Mouse (Mus musculus) heart, embryonic 13.5 days (tissue): ENCODE measurements at regions not wholly inside any gene's neighbourhood (a gene's known extent, or its start where the extent isn't known, plus 50 kb on each side); places are given as distances from the start of the nearest gene placed in this dataset.

Source experiments
- ATAC-seq: fragments of 200-750 bp; cut with Nextera tagmentation; 2 replicates; pipeline ENCODE4 v1.8.0; 2017; ENCODE audit warnings: moderate TSS enrichment; ENCODE audit not compliant: insufficient number of reproducible peaks, low FRiP score, low TSS enrichment; ENCODE audit errors: extremely low read depth
- H3K27ac ChIP-seq: fragments of 300-500 bp; sonication (generic); replicated peaks from 2 replicates; pipeline ENCODE4 v1.5.1; 2015; ENCODE audit warnings: moderate library complexity, mild to moderate bottlenecking, inconsistent platforms
- H3K27me3 ChIP-seq: fragments of 300-500 bp; sonication (generic); replicated peaks from 2 replicates; pipeline ENCODE4 v1.6.1; 2015; ENCODE audit warnings: mild to moderate bottlenecking, inconsistent platforms
- H3K36me3 ChIP-seq: fragments of 300-500 bp; sonication (generic); 2 replicates; pipeline ENCODE4 v1.6.1; 2015; ENCODE audit warnings: mild to moderate bottlenecking, inconsistent platforms
- H3K4me1 ChIP-seq: fragments of 300-500 bp; sonication (generic); 2 replicates; pipeline ENCODE4 v1.6.1; 2015; ENCODE audit warnings: inconsistent platforms
- H3K4me2 ChIP-seq: fragments of 300-500 bp; sonication (generic); 2 replicates; pipeline ENCODE4 v1.6.1; 2015; ENCODE audit warnings: inconsistent platforms, mild to moderate bottlenecking, moderate library complexity
- H3K4me3 ChIP-seq: fragments of 300-500 bp; sonication (generic); 2 replicates; pipeline ENCODE4 v1.5.1; 2015; ENCODE audit warnings: moderate library complexity, mild to moderate bottlenecking, inconsistent platforms
- H3K9ac ChIP-seq: fragments of 300-500 bp; sonication (generic); 2 replicates; pipeline ENCODE4 v1.6.1; 2015; ENCODE audit warnings: inconsistent platforms, mild to moderate bottlenecking, moderate library complexity
- H3K9me3 ChIP-seq: fragments of 300-500 bp; sonication (generic); 2 replicates; pipeline ENCODE4 v1.6.1; 2016; ENCODE audit warnings: inconsistent platforms
- WGBS: fragments of 180-500 bp; shearing (Covaris S2); methylation state at CpG from one replicate; pipeline ENCODE4 v1.1.7; 2015; ENCODE audit warnings: mixed read lengths; 5-methylcytosine and 5-hydroxymethylcytosine counted together

DNA sequence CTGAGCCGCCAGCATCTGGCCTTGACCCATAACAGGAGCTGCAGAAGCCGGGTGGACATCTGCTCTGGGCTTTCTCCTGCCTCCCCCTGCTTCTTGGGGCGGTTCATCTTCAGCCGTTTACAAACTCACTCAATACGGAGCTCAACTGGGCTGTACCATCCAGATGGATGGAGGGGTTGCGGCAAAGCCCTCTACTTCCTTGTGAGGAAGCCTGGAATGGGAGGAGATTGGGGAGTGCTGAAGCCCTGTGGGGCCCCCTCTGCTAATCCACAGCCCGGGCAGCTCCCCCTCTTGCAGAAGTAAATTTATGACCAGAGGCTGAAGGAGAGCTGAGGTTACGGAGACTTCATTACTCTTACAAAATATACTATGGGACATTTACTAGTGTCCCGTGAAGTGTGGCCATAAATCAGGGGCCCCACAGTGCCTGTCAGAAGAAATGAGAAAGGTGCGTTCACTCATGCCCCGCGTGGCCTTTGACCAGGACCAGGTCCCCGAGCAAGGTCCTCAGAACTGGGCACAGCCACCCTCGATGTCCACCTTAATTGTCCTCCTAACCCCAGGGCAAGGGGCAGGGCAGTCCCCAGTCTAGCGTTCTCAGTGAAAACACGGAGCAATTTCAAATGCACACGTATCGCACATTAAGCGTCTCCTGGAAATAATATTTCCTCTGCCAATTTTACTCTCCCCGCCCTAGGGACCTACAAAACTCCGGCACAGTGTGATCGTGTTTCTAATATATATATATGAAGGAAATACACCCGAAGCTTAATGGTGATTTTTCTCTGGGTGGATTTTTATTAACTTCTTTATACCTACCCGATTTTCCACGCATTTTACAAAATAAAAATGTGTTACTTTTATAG lies 115.1 kb downstream of the Cdc5l start:
- H3K4me2 ChIP-seq = no peak overlapping the region
- WGBS = 75% methylated on average over 25 of the region's 25 CpGs
- no peaks in the 10 kb centered on the region for H3K36me3 ChIP-seq
- H3K4me3 ChIP-seq = no peak overlapping the region
- no peak overlapping the region for H3K9ac ChIP-seq
- no peak overlapping the region for H3K27ac ChIP-seq
- no peak for ATAC-seq
- peaks cover 5% of the 10 kb centered on the region; the same call in 1 of the 2 replicates for H3K27me3 ChIP-seq
- peaks cover 7% of the 10 kb centered on the region; the same call in 1 of the 2 replicates for H3K9me3 ChIP-seq
- H3K4me1 ChIP-seq = no peaks in the 10 kb centered on the region; the same call in 1 of the 2 replicates

DNA sequence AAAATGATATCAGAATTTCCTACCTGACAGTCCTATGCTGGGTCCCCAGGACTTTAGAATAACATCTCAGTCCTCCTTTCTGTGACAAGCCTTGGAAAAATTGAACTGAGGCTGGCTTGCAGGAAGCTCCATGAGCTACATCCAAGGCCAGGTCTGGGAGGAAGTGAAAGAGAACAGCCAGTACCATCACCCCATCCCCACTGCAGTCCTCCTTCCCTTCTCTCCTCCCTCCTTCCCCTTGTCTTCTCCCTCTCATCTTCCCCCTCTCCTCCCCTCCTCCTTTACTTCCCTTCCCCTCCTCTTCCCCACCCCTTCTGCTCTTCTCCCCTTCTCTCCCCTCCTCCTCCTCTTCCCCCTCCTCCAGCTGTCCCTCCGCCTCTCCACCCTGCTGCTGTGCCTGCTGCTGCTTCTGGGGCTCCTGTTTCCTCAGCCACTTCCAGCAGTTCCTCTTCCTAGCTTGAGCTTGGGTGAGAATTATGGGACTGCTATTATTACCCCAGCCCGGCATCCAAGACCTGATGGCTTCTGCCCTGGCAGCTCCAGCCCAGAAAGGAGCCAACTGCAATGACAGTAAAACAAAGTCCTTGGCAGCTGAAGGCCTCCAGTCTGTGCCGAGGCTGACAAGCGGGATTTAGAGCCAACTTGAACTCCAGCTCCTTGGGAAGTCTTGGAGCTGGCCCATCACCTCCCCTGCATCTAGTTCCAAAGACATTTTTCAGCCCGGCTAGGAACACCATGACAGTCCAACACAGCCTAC lies 120.8 kb downstream of the Cdc5l start:
- peaks cover 15% of the 10 kb centered on the region for H3K9me3 ChIP-seq
- WGBS = 68% methylated on average over 5 of the region's 5 CpGs
- ATAC-seq = no peak
- no peak overlapping the region for H3K27ac ChIP-seq
- H3K36me3 ChIP-seq = no peaks in the 10 kb centered on the region
- H3K4me1 ChIP-seq = no peaks in the 10 kb centered on the region
- H3K9ac ChIP-seq = no peak overlapping the region
- H3K4me2 ChIP-seq = no peak overlapping the region
- H3K4me3 ChIP-seq = no peak overlapping the region
- H3K27me3 ChIP-seq = no peaks in the 10 kb centered on the region

- H3K4me1 ChIP-seq = no peaks in the 10 kb centered on the region
- H3K36me3 ChIP-seq = no peaks in the 10 kb centered on the region
- 67% methylated on average over 7 of the region's 7 CpGs for WGBS
- H3K9ac ChIP-seq = no peak overlapping the region
- no peak overlapping the region for H3K4me3 ChIP-seq
- 0 out of 2 replicates have a peak, but pooled peaks cover 2% of the 10 kb centered on the region for H3K27me3 ChIP-seq
- peaks cover 8% of the 10 kb centered on the region; the same call in 1 of the 2 replicates for H3K9me3 ChIP-seq
- no peak overlapping the region for H3K4me2 ChIP-seq
- ATAC-seq = no peak
- no peak overlapping the region for H3K27ac ChIP-seq
Observed at GRCm38 (mm10) chr17:45306506-45306905, 127.0 kb downstream of the Cdc5l start.

GRCm38 (mm10) chr17:45303183-45303582 lies 130.4 kb downstream of the Cdc5l start:
- Histone ChIP-seq H3K9me3 (no peaks in the 10 kb centered on the region), H3K4me3 (no peak overlapping the region), H3K4me1 (no peaks in the 10 kb centered on the region; the same call in 1 of the 2 replicates), H3K9ac (no peak overlapping the region), H3K27me3 (0 out of 2 replicates have a peak, but pooled peaks cover 2% of the 10 kb centered on the region), H3K36me3 (no peaks in the 10 kb centered on the region), H3K4me2 (no peak overlapping the region), H3K27ac (no peak overlapping the region)
- no peak for ATAC-seq
- WGBS = 78% methylated on average over 6 of the region's 6 CpGs

DNA sequence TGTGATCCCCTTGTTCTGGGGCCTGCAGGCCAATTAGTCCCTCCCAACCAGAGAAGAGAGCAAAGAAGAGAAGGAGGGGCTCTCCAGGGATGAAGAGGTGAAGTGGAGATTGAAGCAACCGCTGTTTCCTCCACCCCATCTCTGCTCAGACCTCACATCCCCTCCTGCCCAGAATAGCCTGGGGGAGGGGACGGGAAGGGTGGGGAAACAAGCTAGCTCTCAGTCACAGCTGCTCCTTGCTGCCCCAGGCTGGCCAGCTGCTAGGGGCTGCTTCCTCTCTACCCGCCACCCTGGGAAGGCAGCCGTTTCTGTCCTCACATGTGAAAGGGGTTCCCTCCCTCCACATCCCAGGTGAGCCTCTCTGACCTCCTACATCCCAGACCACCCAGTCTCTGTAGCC lies 135.2 kb downstream of the Cdc5l start:
- ATAC-seq = no peak
- Histone ChIP-seq H3K36me3 (no peaks in the 10 kb centered on the region), H3K4me1 (no peaks in the 10 kb centered on the region; the same call in 1 of the 2 replicates), H3K9ac (no peak overlapping the region), H3K27me3 (no peaks in the 10 kb centered on the region), H3K4me2 (no peak overlapping the region), H3K9me3 (no peaks in the 10 kb centered on the region), H3K4me3 (no peak overlapping the region), H3K27ac (no peak overlapping the region)
- WGBS = 18% methylated on average over 4 of the region's 4 CpGs

DNA sequence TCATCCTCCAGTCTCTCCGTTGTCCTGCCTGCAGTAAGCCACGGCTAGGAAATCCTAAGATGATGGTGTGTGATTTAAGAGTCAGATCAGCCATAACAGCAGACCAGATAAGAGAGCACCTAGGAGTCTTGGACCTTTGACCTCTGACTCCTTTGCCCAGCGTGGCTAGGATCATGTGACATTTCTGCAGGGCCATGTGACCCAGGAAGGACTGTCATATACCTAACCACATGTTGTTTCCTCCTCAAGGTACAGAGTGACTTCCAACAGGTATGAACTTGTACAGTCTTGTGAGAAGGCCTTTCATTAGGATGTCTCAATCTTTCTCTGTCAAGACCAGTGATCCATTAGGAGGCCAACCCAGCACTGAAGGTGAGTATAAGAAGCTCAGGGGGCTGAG lies 135.7 kb downstream of the Cdc5l start:
- Histone ChIP-seq H3K27ac (no peak overlapping the region), H3K4me2 (no peak overlapping the region), H3K9me3 (no peaks in the 10 kb centered on the region), H3K27me3 (no peaks in the 10 kb centered on the region), H3K9ac (no peak overlapping the region), H3K4me1 (no peaks in the 10 kb centered on the region; the same call in 1 of the 2 replicates), H3K36me3 (no peaks in the 10 kb centered on the region), H3K4me3 (no peak overlapping the region)
- no peak for ATAC-seq
- 72% methylated on average over 3 of the region's 3 CpGs for WGBS

DNA sequence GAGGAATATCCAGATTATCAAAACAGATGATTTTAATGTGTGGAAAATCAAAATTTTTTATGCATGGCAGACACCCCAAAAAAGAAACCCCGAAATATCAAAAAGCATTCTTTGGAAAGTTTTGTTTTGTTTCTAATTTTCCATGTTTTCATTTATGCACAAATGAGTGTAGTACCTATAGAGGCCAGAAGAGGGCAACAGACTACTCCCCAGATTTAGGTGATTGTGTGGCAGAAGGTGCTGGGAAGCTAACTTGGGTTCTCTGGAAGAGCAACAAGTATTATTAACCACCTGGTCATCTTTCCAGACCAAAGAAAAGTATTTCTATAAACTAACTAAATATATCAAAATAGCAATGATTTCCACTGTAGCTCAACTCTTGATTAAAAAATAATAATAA lies 137.2 kb downstream of the Cdc5l start:
- Histone ChIP-seq H3K9me3 (no peaks in the 10 kb centered on the region), H3K27ac (no peak overlapping the region), H3K36me3 (no peaks in the 10 kb centered on the region), H3K4me3 (no peak overlapping the region), H3K4me1 (no peaks in the 10 kb centered on the region; the same call in 1 of the 2 replicates), H3K4me2 (no peak overlapping the region), H3K27me3 (no peaks in the 10 kb centered on the region), H3K9ac (no peak overlapping the region)
- 63% methylated on average over 1 of the region's 1 CpGs for WGBS
- no peak for ATAC-seq

GRCm38 (mm10) chr17:45294886-45295285 lies 138.7 kb downstream of the Cdc5l start:
- no peak for ATAC-seq
- no peak overlapping the region for H3K27ac ChIP-seq

DNA sequence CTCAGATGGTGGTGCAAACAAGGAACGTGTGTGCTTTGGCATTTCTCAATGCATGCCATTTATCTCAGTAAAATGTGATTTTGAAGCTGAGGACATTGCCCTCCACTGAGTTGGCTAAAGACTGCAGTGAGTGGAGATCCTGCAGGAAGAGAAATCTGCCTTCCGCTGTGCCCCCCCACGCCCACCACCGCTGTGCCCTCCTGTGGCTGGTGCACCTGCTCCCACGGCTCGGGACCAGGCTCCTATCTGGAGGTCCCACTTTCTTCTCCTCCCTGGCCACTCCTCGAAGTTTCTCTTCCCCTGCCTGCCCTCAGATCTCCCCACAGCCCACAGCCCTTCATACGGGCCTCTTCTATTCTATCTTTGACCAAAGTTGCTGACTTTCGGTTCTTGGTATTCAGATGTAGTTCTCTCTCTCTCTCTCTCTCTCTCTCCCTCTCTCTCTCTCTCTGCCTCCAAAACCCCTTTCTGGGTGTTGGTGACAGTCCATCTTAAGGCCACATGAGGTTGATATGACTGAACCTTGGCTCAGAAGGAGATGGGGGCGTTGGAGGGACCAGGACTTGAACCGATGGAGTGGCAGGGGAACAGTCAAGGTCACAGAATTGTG lies 139.2 kb downstream of the Cdc5l start:
- Histone ChIP-seq H3K4me1 (no peaks in the 10 kb centered on the region; the same call in 1 of the 2 replicates), H3K4me3 (no peak overlapping the region), H3K27ac (no peak overlapping the region), H3K27me3 (no peaks in the 10 kb centered on the region), H3K9me3 (no peaks in the 10 kb centered on the region), H3K36me3 (no peaks in the 10 kb centered on the region), H3K9ac (no peak overlapping the region), H3K4me2 (no peak overlapping the region)
- 71% methylated on average over 11 of the region's 11 CpGs for WGBS
- ATAC-seq = no peak

More at GRCm38 (mm10) chr17:45294886-45295285, 138.7 kb downstream of the Cdc5l start:
- Histone ChIP-seq H3K4me2 (no peak overlapping the region), H3K9me3 (no peaks in the 10 kb centered on the region), H3K4me1 (no peaks in the 10 kb centered on the region; the same call in 1 of the 2 replicates), H3K9ac (no peak overlapping the region), H3K36me3 (no peaks in the 10 kb centered on the region), H3K27me3 (no peaks in the 10 kb centered on the region), H3K4me3 (no peak overlapping the region)
- 57% methylated on average over 4 of the region's 4 CpGs for WGBS

DNA sequence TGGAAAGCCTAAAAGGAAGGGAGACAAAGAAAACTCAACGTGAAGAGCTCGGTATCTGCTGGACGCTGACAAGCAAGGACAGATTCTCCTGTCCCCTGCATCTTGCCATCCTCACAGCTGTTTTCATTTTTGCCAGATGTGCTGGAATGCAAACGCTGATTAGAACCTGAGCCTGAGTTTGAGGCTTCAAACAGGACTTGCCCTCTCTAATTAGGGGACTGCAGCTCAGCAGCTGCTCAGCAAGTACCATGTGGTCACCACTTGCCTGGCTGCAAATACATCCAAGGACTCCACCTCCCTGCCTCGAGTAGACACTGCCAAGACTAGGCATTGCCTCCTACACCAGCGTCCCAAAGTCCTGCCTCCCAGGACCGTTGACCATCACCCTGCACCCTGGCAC lies 140.7 kb downstream of the Cdc5l start:
- no peaks in the 10 kb centered on the region for H3K27me3 ChIP-seq
- no peaks in the 10 kb centered on the region for H3K36me3 ChIP-seq
- ATAC-seq = no peak
- H3K9me3 ChIP-seq = no peaks in the 10 kb centered on the region
- H3K4me1 ChIP-seq = no peaks in the 10 kb centered on the region
- H3K4me3 ChIP-seq = no peak overlapping the region
- no peak overlapping the region for H3K27ac ChIP-seq
- H3K9ac ChIP-seq = no peak overlapping the region
- 71% methylated on average over 7 of the region's 7 CpGs for WGBS
- no peak overlapping the region for H3K4me2 ChIP-seq

DNA sequence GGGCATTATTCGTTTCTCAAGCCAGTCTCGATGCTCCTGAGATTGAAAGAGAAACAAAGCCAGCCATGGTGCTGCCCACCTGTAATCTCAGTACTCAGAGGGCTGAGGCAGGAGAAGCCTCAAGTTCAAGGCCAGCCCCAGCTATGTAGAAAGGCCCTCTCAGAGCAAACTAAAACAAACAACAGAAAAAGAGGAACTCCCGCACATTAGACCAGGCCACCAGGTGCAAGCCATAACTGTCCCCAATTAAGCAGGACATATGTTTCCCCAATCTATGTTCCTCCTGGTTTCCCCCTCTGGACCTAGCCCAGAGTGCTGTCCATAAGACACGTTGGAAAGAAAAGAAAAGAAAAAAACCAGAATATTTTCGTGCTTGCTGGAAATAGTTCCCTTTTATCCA lies 142.5 kb downstream of the Cdc5l start:
- no peak overlapping the region for H3K4me2 ChIP-seq
- no peaks in the 10 kb centered on the region for H3K9me3 ChIP-seq
- no peaks in the 10 kb centered on the region for H3K4me1 ChIP-seq
- H3K27ac ChIP-seq = no peak overlapping the region
- WGBS = 75% methylated on average over 5 of the region's 5 CpGs
- H3K36me3 ChIP-seq = no peaks in the 10 kb centered on the region
- H3K9ac ChIP-seq = no peak overlapping the region
- H3K27me3 ChIP-seq = no peaks in the 10 kb centered on the region
- no peak overlapping the region for H3K4me3 ChIP-seq
- no peak for ATAC-seq
